Mouse (Mus musculus): ENCODE measurements around the gene Mat2a. TPM values are rescaled to one million over a fixed set of nuclear protein-coding genes. Genes with fewer than 3 reads are reported as not detected.
A peak's percentile ranks its signal among the peaks of the same experiment; 100 is the strongest.
"Not testable (repeated sequence)": the region's sequence is repeated elsewhere in the genome, so short reads cannot be mapped to it uniquely, and the experiment has no call there.

Gene Mat2a
- polyA plus RNA-seq, 1 experiment from 2014 or later: 404 TPM

DNA sequence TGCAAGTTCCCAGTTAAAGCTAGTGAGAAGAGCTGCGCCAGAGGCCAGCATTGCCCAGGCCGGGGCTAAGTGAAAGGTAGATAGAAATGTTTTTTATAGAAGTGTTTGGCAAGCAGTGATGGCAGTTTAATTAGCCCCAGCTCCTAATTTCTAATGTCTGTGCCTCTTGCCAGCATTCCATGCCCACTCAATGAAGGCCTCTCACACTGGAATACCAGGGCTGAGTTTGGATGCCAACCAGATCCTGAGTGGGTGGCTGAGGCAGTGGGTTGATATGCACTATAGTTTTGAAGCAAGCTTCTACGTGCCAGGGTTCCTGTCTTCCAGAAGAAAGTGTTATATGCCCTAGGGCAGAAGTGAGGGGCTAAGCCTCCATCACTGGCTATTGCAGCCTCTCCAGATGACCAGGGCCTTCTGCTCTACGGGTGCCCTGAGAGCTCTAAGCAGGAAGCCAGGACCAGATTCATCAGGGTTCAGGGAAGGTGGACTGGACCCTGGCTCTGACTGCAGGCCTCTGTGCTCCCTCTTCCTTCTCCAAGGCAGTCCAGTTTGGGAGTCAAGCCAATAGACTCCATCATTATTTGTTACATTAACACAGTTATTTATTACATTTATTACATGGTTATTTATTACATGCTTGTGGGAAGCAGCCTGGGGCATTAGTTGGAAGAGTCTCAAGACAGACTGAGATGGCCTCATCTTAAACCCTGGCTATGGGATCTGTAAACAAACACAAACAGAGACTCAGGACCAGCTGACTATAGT, 36.0 kb upstream of the Mat2a start:
- H3K36me3 ChIP-seq: no peaks in the 10 kb centered on the region
- no peaks in the 10 kb centered on the region for H3K9me3 ChIP-seq
- H3K4me2 ChIP-seq (replicated peaks): no peak overlapping the region
- no peak overlapping the region for H3K27ac ChIP-seq
- no peaks in the 10 kb centered on the region for H3K27me3 ChIP-seq
- H3K4me1 ChIP-seq: peaks cover 6% of the 10 kb centered on the region
- no peak overlapping the region for H3K9ac ChIP-seq
- WGBS: 78% methylated on average over 4 of the region's 4 CpGs
- no peak overlapping the region for H3K4me3 ChIP-seq
- ATAC-seq (ENCODE audit: insufficient number of reproducible peaks, insufficient read depth, low FRiP score, low TSS enrichment): no peak

DNA sequence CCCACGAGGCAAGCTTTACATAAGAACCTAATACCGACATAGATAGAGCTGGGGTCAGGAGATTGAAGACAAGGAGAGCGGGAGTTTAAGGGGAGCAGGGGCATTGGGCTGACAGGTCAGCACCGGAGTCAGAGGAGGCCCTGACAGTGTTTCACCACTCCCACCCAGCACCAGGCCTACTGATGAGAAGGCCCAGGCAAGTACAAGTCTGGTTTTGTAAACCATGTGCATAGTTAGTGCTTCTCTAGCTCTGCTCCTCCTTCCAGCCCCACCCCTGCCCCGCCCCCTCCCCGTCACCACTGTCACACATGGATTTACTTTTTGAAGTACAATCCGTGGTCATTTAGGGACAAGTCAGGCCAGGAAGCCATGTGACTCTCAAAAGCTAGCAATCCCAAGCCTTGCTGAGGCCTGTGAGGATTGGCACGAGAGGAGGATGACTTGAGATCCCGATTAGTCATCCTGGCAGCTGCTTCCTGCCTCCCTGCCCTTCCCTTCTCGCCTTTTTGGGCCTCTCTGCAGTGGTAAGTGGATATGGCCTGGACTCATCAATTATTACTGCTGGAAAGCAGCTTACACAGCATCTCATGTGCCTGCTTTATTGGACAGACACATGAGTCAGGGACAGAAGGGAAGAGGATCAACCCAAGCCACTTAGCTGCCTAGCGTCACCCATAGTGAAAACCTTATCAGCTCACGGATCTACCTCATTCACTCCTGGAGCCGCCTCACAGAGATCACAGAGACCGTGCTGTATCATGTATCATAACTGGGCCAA, 34.1 kb upstream of the Mat2a start:
- Histone ChIP-seq H3K4me1 (peaks cover 6% of the 10 kb centered on the region), H3K9me3 (no peaks in the 10 kb centered on the region), H3K4me3 (no peak overlapping the region), H3K4me2 (replicated peaks) (no peak overlapping the region), H3K36me3 (no peaks in the 10 kb centered on the region), H3K27me3 (no peaks in the 10 kb centered on the region), H3K27ac (no peak overlapping the region), H3K9ac (no peak overlapping the region)
- WGBS: 49% methylated on average over 14 of the region's 14 CpGs
- 0 out of 2 replicates have a peak, but pooled peaks have one; percentile 56 for ATAC-seq (ENCODE audit: insufficient number of reproducible peaks, insufficient read depth, low FRiP score, low TSS enrichment)

DNA sequence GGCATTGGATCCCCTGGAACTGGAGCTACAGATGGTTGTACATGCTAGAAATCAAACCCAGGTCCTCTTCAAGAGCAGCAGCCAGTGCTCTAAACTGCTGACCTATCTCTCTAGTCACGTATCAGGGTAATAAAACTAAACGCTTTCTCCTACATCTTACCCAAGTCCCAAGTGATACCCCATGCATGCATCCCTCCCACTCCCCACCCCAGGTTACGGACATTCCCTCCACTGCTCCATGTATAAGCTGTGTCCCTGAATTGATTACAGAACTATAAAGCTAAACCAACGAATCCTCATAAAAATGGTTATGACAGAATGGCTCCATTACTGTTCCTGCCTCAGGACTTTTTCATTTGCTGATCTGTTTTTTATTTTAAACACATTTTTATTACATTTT, 26.8 kb upstream of the Mat2a start:
- Histone ChIP-seq H3K9ac (no peak overlapping the region), H3K27me3 (no peaks in the 10 kb centered on the region), H3K9me3 (no peaks in the 10 kb centered on the region), H3K27ac (no peak overlapping the region), H3K36me3 (no peaks in the 10 kb centered on the region), H3K4me3 (no peak overlapping the region), H3K4me1 (no peaks in the 10 kb centered on the region), H3K4me2 (replicated peaks) (no peak overlapping the region)
- no peak for ATAC-seq (ENCODE audit: insufficient number of reproducible peaks, insufficient read depth, low FRiP score, low TSS enrichment)
- 76% methylated on average over 4 of the region's 4 CpGs for WGBS

DNA sequence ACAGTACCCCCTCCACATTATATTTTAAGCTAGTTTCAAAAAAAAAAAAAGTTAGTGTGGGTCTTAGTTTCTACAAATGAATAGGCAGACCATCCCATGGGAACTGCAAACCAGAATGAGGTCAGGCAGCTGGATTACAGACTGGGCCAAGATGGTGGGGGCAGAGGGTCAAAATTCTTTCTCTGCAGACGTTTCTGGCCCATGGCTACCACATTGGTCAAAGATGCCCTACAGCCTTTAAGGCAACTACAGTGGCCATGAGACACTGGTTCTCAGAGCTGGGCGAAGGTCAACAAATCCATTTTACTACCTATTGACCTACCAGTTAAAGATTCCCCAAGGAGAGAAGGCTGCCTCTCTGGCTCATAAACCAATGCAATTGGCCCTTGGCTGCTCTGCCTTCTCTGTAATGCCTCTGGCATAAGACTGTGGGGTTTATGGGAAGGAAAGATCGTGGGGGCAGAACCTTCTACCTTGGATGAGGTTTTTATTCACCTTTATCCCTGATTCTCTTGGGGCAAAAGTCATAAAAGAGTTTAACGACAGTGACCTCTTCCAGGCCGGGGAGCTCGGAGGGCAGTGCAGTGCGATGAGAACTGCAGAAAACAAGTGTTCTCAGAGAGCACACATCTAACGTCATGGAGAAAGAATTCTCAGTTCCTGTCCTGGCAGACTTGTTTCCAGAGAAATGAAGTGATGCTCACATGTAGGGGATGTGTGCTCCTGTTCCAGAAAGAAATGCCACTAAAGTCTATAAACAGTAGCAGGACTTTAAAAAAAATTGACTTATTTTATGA, 26.2 kb upstream of the Mat2a start:
- 0 out of 2 replicates have a peak, but pooled peaks cover under 1% of the 10 kb centered on the region for H3K4me1 ChIP-seq
- H3K4me2 ChIP-seq (replicated peaks): no peak overlapping the region
- H3K9ac ChIP-seq: no peak overlapping the region
- H3K9me3 ChIP-seq: no peaks in the 10 kb centered on the region
- H3K4me3 ChIP-seq: no peak overlapping the region
- no peaks in the 10 kb centered on the region for H3K27me3 ChIP-seq
- WGBS: 74% methylated on average over 8 of the region's 8 CpGs
- no peak overlapping the region for H3K27ac ChIP-seq
- no peak for ATAC-seq (ENCODE audit: insufficient number of reproducible peaks, insufficient read depth, low FRiP score, low TSS enrichment)
- no peaks in the 10 kb centered on the region for H3K36me3 ChIP-seq

DNA sequence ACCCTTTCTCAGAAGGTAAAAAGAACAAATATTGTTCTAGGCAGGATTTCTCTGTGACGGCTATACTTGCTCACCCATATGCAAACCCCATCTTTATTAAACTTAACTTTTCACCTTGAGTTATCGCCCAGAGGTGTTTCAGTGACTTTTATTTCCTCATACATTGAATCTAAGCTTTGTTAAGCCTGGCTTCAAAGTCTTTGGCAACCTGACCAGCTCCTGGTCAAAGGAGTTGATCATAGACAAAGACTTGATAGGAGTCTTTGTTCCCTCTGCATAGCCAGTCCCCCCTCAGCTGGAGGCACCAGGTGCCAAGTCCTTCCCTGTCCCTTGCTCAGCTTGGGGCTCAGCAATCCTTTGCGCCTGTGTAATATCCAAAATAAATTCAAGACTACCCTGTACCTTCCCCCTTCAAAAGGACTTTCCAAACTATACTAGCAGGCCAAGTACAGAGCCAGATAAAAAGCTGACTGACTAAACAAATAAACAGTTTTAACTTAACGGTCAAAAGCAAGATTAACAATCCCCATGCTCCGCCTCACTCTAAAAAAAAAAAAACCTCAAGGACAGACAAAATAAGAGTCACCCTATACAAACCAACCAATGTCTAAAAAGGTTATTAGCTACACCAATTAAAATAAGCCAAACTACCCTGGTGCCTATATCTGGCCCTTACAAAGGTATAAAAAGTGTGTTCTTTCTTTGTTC, 23.3 kb upstream of the Mat2a start:
- not testable (repeated sequence) for H3K27ac ChIP-seq; H3K27me3 ChIP-seq; H3K9ac ChIP-seq; H3K4me3 ChIP-seq; ATAC-seq (ENCODE audit: insufficient number of reproducible peaks, insufficient read depth, low FRiP score, low TSS enrichment); H3K36me3 ChIP-seq; H3K9me3 ChIP-seq; H3K4me1 ChIP-seq; H3K4me2 ChIP-seq (replicated peaks)
- 84% methylated on average over 5 of the region's 5 CpGs for WGBS

DNA sequence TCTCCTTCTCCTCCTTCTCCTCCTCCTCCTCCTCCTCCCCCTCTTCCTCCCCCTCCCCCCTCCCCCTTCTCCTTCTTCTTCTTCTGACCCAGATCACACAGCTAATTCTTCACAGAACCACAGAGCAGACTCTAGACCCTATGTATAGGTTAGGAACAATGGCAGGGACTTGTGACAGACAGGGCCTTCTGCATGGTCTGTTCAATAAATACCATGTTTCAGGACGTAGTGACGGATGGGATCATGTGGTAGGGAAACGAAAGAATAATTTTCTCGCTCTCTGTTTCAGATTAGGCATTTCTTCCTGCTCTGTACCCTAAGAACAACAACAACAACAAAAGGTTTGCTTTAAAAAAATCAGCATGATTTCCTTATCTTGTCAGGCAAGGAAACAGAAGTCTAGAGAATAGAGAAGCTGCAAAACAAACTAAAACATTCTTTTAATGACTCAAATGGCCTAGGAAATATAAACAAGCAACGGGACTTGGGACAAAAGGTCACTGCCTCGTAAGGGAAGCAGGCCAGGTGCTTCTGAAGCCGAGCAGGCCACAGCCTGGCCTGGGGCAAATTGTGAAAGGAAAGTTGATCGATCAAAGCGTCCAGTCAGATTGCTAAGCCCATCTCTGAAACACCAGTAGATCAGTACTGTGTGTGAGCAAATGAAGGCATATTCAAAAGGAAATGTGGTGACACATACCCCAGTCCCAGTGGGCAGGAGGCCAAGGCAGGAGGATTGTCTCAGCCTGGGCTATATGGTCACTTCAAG, 20.9 kb upstream of the Mat2a start:
- no peak overlapping the region for H3K9ac ChIP-seq
- WGBS: 26% methylated on average over 9 of the region's 9 CpGs
- H3K9me3 ChIP-seq: no peaks in the 10 kb centered on the region
- no peaks in the 10 kb centered on the region for H3K36me3 ChIP-seq
- H3K27ac ChIP-seq: no peak overlapping the region
- no peaks in the 10 kb centered on the region for H3K27me3 ChIP-seq
- H3K4me3 ChIP-seq: no peak overlapping the region
- H3K4me2 ChIP-seq (replicated peaks): no peak overlapping the region
- no peak for ATAC-seq (ENCODE audit: insufficient number of reproducible peaks, insufficient read depth, low FRiP score, low TSS enrichment)
- H3K4me1 ChIP-seq: 0 out of 2 replicates have a peak, but pooled peaks cover 7% of the 10 kb centered on the region

DNA sequence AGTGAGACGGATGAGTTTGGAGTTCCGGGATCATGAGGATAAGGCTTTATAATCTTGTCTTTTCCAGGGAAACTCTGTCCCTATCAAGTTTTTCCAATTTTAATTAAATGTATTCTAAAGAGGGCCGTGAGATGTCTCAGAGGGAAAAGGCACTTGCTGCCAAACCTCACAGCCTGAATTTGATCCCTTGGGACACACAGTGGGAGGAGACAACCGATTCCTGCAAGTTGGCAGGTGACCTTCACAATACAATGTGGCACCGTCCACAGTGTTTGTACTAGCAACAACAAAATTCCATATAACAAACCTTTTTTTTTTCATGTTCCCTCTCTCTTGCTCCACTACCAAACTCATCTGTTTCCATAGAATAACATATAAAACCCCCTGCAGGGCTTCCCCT, 19.6 kb upstream of the Mat2a start:
- no peak for ATAC-seq (ENCODE audit: insufficient number of reproducible peaks, insufficient read depth, low FRiP score, low TSS enrichment)
- H3K9ac ChIP-seq: no peak overlapping the region
- no peaks in the 10 kb centered on the region for H3K36me3 ChIP-seq
- no peak overlapping the region for H3K4me3 ChIP-seq
- H3K27me3 ChIP-seq: no peaks in the 10 kb centered on the region
- peaks cover 15% of the 10 kb centered on the region for H3K4me1 ChIP-seq
- WGBS: 53% methylated on average over 5 of the region's 5 CpGs
- H3K27ac ChIP-seq: no peak overlapping the region; the same call in 1 of the 2 replicates
- no peaks in the 10 kb centered on the region for H3K9me3 ChIP-seq
- no peak overlapping the region for H3K4me2 ChIP-seq (replicated peaks)

DNA sequence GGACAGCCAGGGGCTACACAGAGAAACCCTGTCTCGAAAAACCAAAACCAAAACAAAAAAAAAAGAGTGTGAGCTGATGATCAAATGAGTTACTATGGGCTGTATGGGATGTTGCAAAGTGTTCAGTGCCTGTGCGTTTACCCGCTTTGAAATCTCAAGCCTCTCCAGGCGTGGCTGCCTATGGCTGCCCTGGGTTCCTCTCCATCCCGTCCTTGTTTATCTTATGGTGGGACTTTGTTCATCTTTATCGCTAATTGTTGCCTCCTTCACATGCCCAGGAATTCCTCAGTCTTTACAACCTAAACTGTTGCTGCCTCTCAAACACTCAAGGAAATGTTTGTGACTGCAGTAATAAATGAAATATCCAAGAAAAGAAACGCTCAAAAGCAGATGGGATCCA, 19.1 kb upstream of the Mat2a start:
- no peaks in the 10 kb centered on the region for H3K27me3 ChIP-seq
- H3K4me2 ChIP-seq (replicated peaks): no peak overlapping the region
- no peaks in the 10 kb centered on the region for H3K9me3 ChIP-seq
- H3K4me1 ChIP-seq: peaks cover 15% of the 10 kb centered on the region
- ATAC-seq (ENCODE audit: insufficient number of reproducible peaks, insufficient read depth, low FRiP score, low TSS enrichment): no peak
- H3K9ac ChIP-seq: no peak overlapping the region
- H3K4me3 ChIP-seq: no peak overlapping the region
- no peaks in the 10 kb centered on the region for H3K36me3 ChIP-seq
- 73% methylated on average over 7 of the region's 7 CpGs for WGBS
- peak overlapping the region; percentile 26; the same call in 1 of the 2 replicates for H3K27ac ChIP-seq

DNA sequence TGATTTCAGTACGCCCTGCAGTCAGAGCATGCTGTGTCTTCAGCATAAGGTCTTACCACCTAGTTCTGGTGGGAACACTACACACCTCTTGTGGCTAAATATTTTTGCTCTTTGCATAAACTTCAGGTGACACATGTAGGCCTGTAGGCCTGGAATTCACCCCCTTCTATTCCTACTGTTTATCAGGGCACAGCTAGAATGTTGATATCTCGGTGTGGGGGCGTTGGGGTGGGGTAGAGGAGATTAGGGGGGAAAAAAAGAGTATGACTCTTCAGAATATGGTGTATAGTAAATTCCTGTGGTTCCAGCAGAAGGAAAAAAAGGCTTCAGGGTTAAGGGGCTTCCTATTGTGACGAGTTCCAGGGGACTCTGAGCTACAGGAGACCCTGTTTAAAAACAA, 17.2 kb upstream of the Mat2a start:
- Histone ChIP-seq H3K4me3 (no peak overlapping the region), H3K36me3 (no peaks in the 10 kb centered on the region), H3K9ac (no peak overlapping the region), H3K9me3 (no peaks in the 10 kb centered on the region), H3K27ac (no peak overlapping the region), H3K4me2 (replicated peaks) (no peak overlapping the region), H3K4me1 (peaks cover 15% of the 10 kb centered on the region), H3K27me3 (no peaks in the 10 kb centered on the region)
- ATAC-seq (ENCODE audit: insufficient number of reproducible peaks, insufficient read depth, low FRiP score, low TSS enrichment): no peak
- 83% methylated on average over 4 of the region's 4 CpGs for WGBS

DNA sequence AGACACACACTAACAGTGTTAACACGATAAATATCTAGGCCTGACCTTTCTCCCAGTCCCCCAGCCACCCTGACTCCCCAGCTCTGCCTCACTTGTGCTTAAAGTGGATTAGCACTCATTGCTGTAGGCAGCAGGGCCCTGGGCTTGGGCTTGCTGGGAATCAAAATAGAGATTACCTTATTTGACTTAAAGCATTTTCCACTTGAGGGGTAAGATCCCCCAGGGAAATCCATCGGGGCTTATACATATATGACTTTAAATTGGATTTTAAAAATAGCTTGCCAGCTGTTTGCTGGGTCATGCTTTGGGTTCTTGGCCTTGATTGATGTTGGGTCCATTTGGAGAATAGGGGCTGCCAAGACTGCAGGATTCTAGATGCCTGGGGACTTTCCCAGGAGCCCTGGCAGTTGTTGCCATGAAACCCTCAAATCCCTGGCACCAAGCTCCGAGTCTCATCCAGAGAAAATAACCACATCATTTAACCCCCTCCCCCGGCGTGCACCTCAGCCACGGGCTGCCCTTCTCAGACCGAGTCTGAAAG, 15.5 kb upstream of the Mat2a start:
- ATAC-seq (ENCODE audit: insufficient number of reproducible peaks, insufficient read depth, low FRiP score, low TSS enrichment): 0 out of 2 replicates have a peak, but pooled peaks have one; percentile 56
- Histone ChIP-seq H3K27me3 (no peaks in the 10 kb centered on the region), H3K4me1 (peaks cover 11% of the 10 kb centered on the region), H3K27ac (peak overlapping the region; percentile 43; the same call in 1 of the 2 replicates), H3K9ac (no peak overlapping the region), H3K36me3 (no peaks in the 10 kb centered on the region), H3K9me3 (no peaks in the 10 kb centered on the region), H3K4me3 (no peak overlapping the region), H3K4me2 (replicated peaks) (no peak overlapping the region)
- 51% methylated on average over 7 of the region's 7 CpGs for WGBS

Data from embryonic facial prominence, embryonic 12.5 days (tissue).